Mouse (Mus musculus) midbrain, embryonic 16.5 days (tissue): Measurements from ENCODE around the gene Ccl3. TPM values are rescaled to one million over a fixed set of nuclear protein-coding genes. Genes with fewer than 3 reads are reported as not detected.

ENCODE experiments used
- ATAC-seq: fragments of 200-750 bp; cut with Nextera tagmentation; 2 replicates; pipeline ENCODE4 v1.8.0; 2017; ENCODE audit warnings: moderate TSS enrichment
- H3K27ac ChIP-seq: fragments of 300-500 bp; sonication (generic); 2 replicates; pipeline ENCODE4 v1.5.1; 2014; ENCODE audit warnings: mild to moderate bottlenecking, low read length, mixed read lengths
- H3K27me3 ChIP-seq: fragments of 300-500 bp; sonication (generic); 2 replicates; pipeline ENCODE4 v1.6.1; 2014; ENCODE audit warnings: low read depth, low read length, mixed read lengths; ENCODE audit not compliant: control insufficient read depth, insufficient read depth
- H3K36me3 ChIP-seq: fragments of 300-500 bp; sonication (generic); 2 replicates; pipeline ENCODE4 v1.6.1; 2014; ENCODE audit warnings: mild to moderate bottlenecking, low read length, moderate library complexity, mixed read lengths; ENCODE audit not compliant: control insufficient read depth, insufficient read depth
- H3K4me1 ChIP-seq: fragments of 300-500 bp; sonication (generic); 2 replicates; pipeline ENCODE4 v1.6.1; 2014; ENCODE audit warnings: mild to moderate bottlenecking, low read length, mixed read lengths; ENCODE audit not compliant: control insufficient read depth, insufficient read depth
- H3K4me2 ChIP-seq: fragments of 300-500 bp; sonication (generic); 2 replicates; pipeline ENCODE4 v1.6.1; 2014; ENCODE audit warnings: mild to moderate bottlenecking, low read length, mixed read lengths
- H3K4me3 ChIP-seq: fragments of 300-500 bp; sonication (generic); 2 replicates; pipeline ENCODE4 v1.5.1; 2014; ENCODE audit warnings: low read depth, mild to moderate bottlenecking, low read length, moderate library complexity, mixed read lengths
- H3K9ac ChIP-seq: fragments of 300-500 bp; sonication (generic); 2 replicates; pipeline ENCODE4 v1.6.1; 2014; ENCODE audit warnings: low read depth, low read length, mixed read lengths
- H3K9me3 ChIP-seq: fragments of 300-500 bp; sonication (generic); replicated peaks from 2 replicates; pipeline ENCODE4 v1.6.1; 2014; ENCODE audit warnings: mild to moderate bottlenecking, low read length, mixed read lengths; ENCODE audit not compliant: control insufficient read depth, poor library complexity, severe bottlenecking
- WGBS: fragments of 180-500 bp; shearing (Covaris S2); extraction: QIAGEN DNeasy Blood & Tissue Kit; methylation state at CpG from one replicate; pipeline ENCODE4 v1.1.7; 2014; 5-methylcytosine and 5-hydroxymethylcytosine counted together
- polyA plus RNA-seq: library from polyadenylated mRNA; unstranded; fragments of >200 nt; fragmentation: Nextera tagmentation; extraction: Ambion mirVana; gene quantifications from 2 replicates; pipeline ENCODE4 v1.2.1, GENCODE M21; 2015

The Ccl3 gene
- polyA plus RNA-seq, result 0.75 and 1.5 TPM in 2 replicates

- H3K9me3 ChIP-seq, result no peaks in the 10 kb centered on the region; the same call in 1 of the 2 replicates
- H3K9ac ChIP-seq, result no peak within 1 kb of the TSS
- WGBS, result 84% methylated on average over 8 of the region's 8 CpGs
- no peak within 1 kb of the TSS for H3K27ac ChIP-seq
- no peak for ATAC-seq
- H3K4me2 ChIP-seq, result no peak within 1 kb of the TSS
- no peak within 1 kb of the TSS for H3K4me3 ChIP-seq
- no peaks in the 10 kb centered on the region for H3K36me3 ChIP-seq
- H3K4me1 ChIP-seq, result no peaks in the 10 kb centered on the region
- H3K27me3 ChIP-seq, result no peaks in the 10 kb centered on the region
Observed at GRCm38 (mm10) chr11:83649305-83649841, at the start of gene Ccl3. Ccl3 (minus strand) TSS chr11:83649355.

- H3K4me2 ChIP-seq, result no peak overlapping the region
- H3K9me3 ChIP-seq, result no peaks in the 10 kb centered on the region
- H3K9ac ChIP-seq, result no peak overlapping the region
- H3K4me1 ChIP-seq, result no peaks in the 10 kb centered on the region
- WGBS, result 58% methylated on average over 1 of the region's 1 CpGs
- no peak for ATAC-seq
- H3K27me3 ChIP-seq, result no peaks in the 10 kb centered on the region
- no peak overlapping the region for H3K27ac ChIP-seq
- H3K4me3 ChIP-seq, result no peak overlapping the region
- no peaks in the 10 kb centered on the region for H3K36me3 ChIP-seq
Observed at GRCm38 (mm10) chr11:83692008-83692407, 42.9 kb upstream of the Ccl3 start.

GRCm38 (mm10) chr11:83689918-83690317, 40.8 kb upstream of the Ccl3 start:
- Histone ChIP-seq H3K27ac (no peak overlapping the region), H3K36me3 (no peaks in the 10 kb centered on the region), H3K4me2 (no peak overlapping the region), H3K27me3 (no peaks in the 10 kb centered on the region), H3K9me3 (no peaks in the 10 kb centered on the region), H3K4me1 (no peaks in the 10 kb centered on the region), H3K4me3 (no peak overlapping the region), H3K9ac (no peak overlapping the region)
- 89% methylated on average over 1 of the region's 1 CpGs for WGBS
- no peak for ATAC-seq

GRCm38 (mm10) chr11:83675665-83676064, 26.5 kb upstream of the Ccl3 start:
- H3K4me1 ChIP-seq, result no peaks in the 10 kb centered on the region
- H3K9ac ChIP-seq, result no peak overlapping the region
- H3K4me3 ChIP-seq, result no peak overlapping the region
- no peaks in the 10 kb centered on the region for H3K27me3 ChIP-seq
- H3K9me3 ChIP-seq, result no peaks in the 10 kb centered on the region
- 85% methylated on average over 1 of the region's 1 CpGs for WGBS
- no peak overlapping the region for H3K27ac ChIP-seq
- no peaks in the 10 kb centered on the region for H3K36me3 ChIP-seq
- no peak for ATAC-seq
- no peak overlapping the region for H3K4me2 ChIP-seq

DNA sequence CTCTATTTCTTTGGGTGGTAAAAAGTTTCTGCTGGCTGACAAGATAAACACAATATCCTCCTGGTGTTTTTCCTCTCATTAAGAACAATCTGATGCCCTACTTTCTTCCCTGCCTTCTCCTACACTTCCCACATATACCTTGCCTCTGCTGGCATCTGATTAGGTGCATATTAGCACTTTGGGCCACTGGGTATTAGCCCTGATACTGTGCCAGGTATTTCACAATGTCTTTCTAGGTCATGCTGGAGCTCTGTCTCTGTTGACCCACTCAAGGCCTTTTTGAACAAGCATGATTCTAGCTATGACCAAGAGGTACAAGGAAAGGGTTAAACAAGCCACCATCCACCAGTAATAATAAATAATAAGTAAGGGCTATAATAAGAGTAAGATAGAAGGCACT, 22.6 kb upstream of the Ccl3 start:
- Histone ChIP-seq H3K27me3 (no peaks in the 10 kb centered on the region), H3K4me2 (no peak overlapping the region), H3K27ac (no peak overlapping the region), H3K9me3 (no peaks in the 10 kb centered on the region), H3K36me3 (no peaks in the 10 kb centered on the region), H3K4me1 (no peaks in the 10 kb centered on the region), H3K4me3 (no peak overlapping the region), H3K9ac (no peak overlapping the region)
- no peak for ATAC-seq

DNA sequence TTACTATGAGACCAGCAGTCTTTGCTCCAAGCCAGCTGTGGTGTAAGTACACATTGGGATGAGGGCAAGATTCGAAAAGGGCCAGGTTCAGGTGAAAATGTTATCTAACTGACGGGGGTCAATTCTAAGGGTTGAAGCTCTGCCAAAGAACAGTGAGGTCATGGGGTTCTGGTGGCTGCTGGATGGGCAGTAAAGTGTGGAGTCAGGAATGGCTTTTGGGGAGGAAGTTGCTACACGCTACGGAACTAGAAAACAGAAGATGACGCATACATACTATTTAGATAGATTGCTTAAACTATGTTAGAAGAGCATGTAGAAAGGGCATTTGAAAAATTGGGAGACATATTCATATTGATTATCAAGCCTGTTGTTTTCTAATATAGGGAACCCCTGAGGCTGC, 14.4 kb upstream of the Ccl3 start:
- WGBS, result 89% methylated on average over 5 of the region's 5 CpGs
- Histone ChIP-seq H3K27me3 (no peaks in the 10 kb centered on the region), H3K36me3 (no peaks in the 10 kb centered on the region), H3K9me3 (no peaks in the 10 kb centered on the region), H3K4me3 (no peak overlapping the region), H3K4me1 (no peaks in the 10 kb centered on the region), H3K27ac (no peak overlapping the region), H3K4me2 (no peak overlapping the region), H3K9ac (no peak overlapping the region)
- no peak for ATAC-seq

- H3K36me3 ChIP-seq, result no peaks in the 10 kb centered on the region
- H3K9ac ChIP-seq, result no peak within 1 kb of the TSS
- H3K9me3 ChIP-seq, result no peaks in the 10 kb centered on the region
- ATAC-seq, result no peak
- H3K4me2 ChIP-seq, result no peak within 1 kb of the TSS
- no peak within 1 kb of the TSS for H3K4me3 ChIP-seq
- no peaks in the 10 kb centered on the region for H3K27me3 ChIP-seq
- 81% methylated on average over 6 of the region's 6 CpGs for WGBS
- H3K27ac ChIP-seq, result no peak within 1 kb of the TSS
- H3K4me1 ChIP-seq, result no peaks in the 10 kb centered on the region
Observed at GRCm38 (mm10) chr11:83662204-83662603, 13.0 kb upstream of the Ccl3 start, which contains the start of gene Ccl4. Ccl4 (plus strand) TSS chr11:83662584.

GRCm38 (mm10) chr11:83658797-83659196, 9.6 kb upstream of the Ccl3 start:
- Histone ChIP-seq H3K36me3 (no peaks in the 10 kb centered on the region), H3K4me2 (no peak overlapping the region), H3K27ac (no peak overlapping the region), H3K27me3 (no peaks in the 10 kb centered on the region), H3K4me1 (no peaks in the 10 kb centered on the region), H3K9me3 (no peaks in the 10 kb centered on the region), H3K4me3 (no peak overlapping the region), H3K9ac (no peak overlapping the region)
- no peak for ATAC-seq
- whole genome bisulfite sequencing, result 82% methylated on average over 6 of the region's 6 CpGs

DNA sequence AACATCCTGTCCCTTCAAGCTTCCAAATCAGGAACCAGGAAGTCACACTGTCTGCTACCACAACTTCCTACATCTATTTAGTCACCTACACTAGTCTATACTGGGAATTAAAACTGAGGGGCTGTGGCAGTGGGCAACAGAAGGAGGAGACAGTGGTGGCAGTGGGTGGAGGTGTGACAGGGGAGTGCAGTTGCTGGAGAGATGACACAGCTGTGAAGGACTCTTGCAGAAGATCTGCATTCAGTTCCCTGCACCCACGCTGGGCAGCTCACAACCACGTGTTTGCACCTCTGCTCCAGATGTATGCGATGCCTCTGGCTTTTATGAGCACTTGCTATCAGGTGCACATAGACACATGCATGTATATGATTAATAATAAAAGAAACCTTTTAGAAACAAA, 8.4 kb upstream of the Ccl3 start:
- no peaks in the 10 kb centered on the region for H3K9me3 ChIP-seq
- no peaks in the 10 kb centered on the region for H3K27me3 ChIP-seq
- no peaks in the 10 kb centered on the region for H3K36me3 ChIP-seq
- no peaks in the 10 kb centered on the region for H3K4me1 ChIP-seq
- no peak overlapping the region for H3K4me3 ChIP-seq
- H3K4me2 ChIP-seq, result no peak overlapping the region
- WGBS, result 92% methylated on average over 3 of the region's 3 CpGs
- H3K27ac ChIP-seq, result no peak overlapping the region
- ATAC-seq, result no peak
- no peak overlapping the region for H3K9ac ChIP-seq
